Mouse (Mus musculus): Measurements from ENCODE around the gene Figla. TPM values are rescaled to one million over a fixed set of nuclear protein-coding genes. Genes with fewer than 3 reads are reported as not detected.

Gene Figla
- not detected for polyA plus RNA-seq (2015; fragmentation: Illumina TruSeq; extraction: RNeasy Lipid Tissue Mini Kit (QIAGEN cat#74804); ENCODE audit: low read depth, low replicate concordance)

DNA sequence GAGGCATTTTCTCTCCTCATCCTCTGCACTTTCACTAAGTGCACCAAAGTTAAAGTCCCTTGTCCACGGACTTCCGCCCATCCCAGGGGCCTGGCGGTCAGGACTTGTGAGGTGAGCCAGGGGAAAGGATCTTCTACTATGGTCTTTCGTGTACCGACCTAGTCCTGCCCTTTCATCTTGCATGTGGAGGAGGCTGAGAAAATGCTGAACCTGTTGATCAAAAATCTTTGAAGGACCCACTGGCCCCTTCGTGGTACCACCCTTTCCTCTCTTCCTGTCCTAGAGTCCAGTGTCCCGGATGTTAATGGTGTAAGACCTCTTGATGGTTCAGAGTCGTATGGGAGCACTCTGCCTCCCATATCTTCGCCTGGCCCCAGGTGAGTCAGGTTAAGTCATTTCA is at the start of gene Figla:
Figla (plus strand) TSS at position 301 of the 400 bp plus-strand sequence.

GRCm38 (mm10) chr6:86028601-86029322 is 12.8 kb downstream of the Figla start, which contains the start of gene Add2:
Gene Add2 (plus strand): TSS chr6:86028681.

Other genes with a start within 250 kb of the Figla start
- 0.98 TPM for gene Nat8f6, start 195.2 kb upstream of the Figla start, polyA plus RNA-seq (2015; fragmentation: Illumina TruSeq; extraction: RNeasy Lipid Tissue Mini Kit (QIAGEN cat#74804); ENCODE audit: low read depth, low replicate concordance)
- 5.1 TPM for gene Nat8f5, start 195.2 kb upstream of the Figla start, polyA plus RNA-seq (2015; fragmentation: Illumina TruSeq; extraction: RNeasy Lipid Tissue Mini Kit (QIAGEN cat#74804); ENCODE audit: low read depth, low replicate concordance)
- gene Nat8, start 184.1 kb upstream of the Figla start, polyA plus RNA-seq (2015; fragmentation: Illumina TruSeq; extraction: RNeasy Lipid Tissue Mini Kit (QIAGEN cat#74804); ENCODE audit: low read depth, low replicate concordance), result 4.3 TPM
- gene Nat8f2, start 147.0 kb upstream of the Figla start, polyA plus RNA-seq (2015; fragmentation: Illumina TruSeq; extraction: RNeasy Lipid Tissue Mini Kit (QIAGEN cat#74804); ENCODE audit: low read depth, low replicate concordance), result 0.22 TPM
- gene Nat8f4, start 111.3 kb upstream of the Figla start, polyA plus RNA-seq (2015; fragmentation: Illumina TruSeq; extraction: RNeasy Lipid Tissue Mini Kit (QIAGEN cat#74804); ENCODE audit: low read depth, low replicate concordance), result 12.3 TPM
- gene Tprkb, start 104.3 kb upstream of the Figla start, polyA plus RNA-seq (2015; fragmentation: Illumina TruSeq; extraction: RNeasy Lipid Tissue Mini Kit (QIAGEN cat#74804); ENCODE audit: low read depth, low replicate concordance), result 133 TPM
- gene Nat8f1, start 100.5 kb upstream of the Figla start, polyA plus RNA-seq (2015; fragmentation: Illumina TruSeq; extraction: RNeasy Lipid Tissue Mini Kit (QIAGEN cat#74804); ENCODE audit: low read depth, low replicate concordance), result 41.6 TPM
- 62.3 TPM for gene Dusp11, start 54.5 kb upstream of the Figla start, polyA plus RNA-seq (2015; fragmentation: Illumina TruSeq; extraction: RNeasy Lipid Tissue Mini Kit (QIAGEN cat#74804); ENCODE audit: low read depth, low replicate concordance)
- gene Add2, start 12.5 kb downstream of the Figla start, polyA plus RNA-seq (2015; fragmentation: Illumina TruSeq; extraction: RNeasy Lipid Tissue Mini Kit (QIAGEN cat#74804); ENCODE audit: low read depth, low replicate concordance), result 105 TPM
- 23.5 TPM for gene Tgfa, start 179.1 kb downstream of the Figla start, polyA plus RNA-seq (2015; fragmentation: Illumina TruSeq; extraction: RNeasy Lipid Tissue Mini Kit (QIAGEN cat#74804); ENCODE audit: low read depth, low replicate concordance)

All from brain, adult 10 weeks (tissue).